Mouse (Mus musculus): Measurements from ENCODE around the gene Jarid2.

GRCm38 (mm10) chr13:44904271-44904670 lies 175.0 kb downstream of the Jarid2 start:
- TF ChIP-seq POLR2A (IDR thresholded peaks at IDR 0.05; ENCODE audit: control insufficient read depth, low read depth, low read length) (no peak), CTCF (IDR thresholded peaks at IDR 0.05; ENCODE audit: control insufficient read depth, insufficient read depth, insufficient replicate concordance, low read depth, low read length) (no peak)

Data from testis, adult 2 months (tissue).